Mouse (Mus musculus): ENCODE measurements around the gene Rep15. TPM values are rescaled to one million over a fixed set of nuclear protein-coding genes. Genes with fewer than 3 reads are reported as not detected.

Rep15 gene
- polyA plus RNA-seq, 1 experiment from 2014 or later: 0.33 TPM

- Histone ChIP-seq H3K36me3 (no peaks in the 10 kb centered on the region), H3K27ac (replicated peaks) (no peak overlapping the region), H3K4me1 (replicated peaks) (no peaks in the 10 kb centered on the region), H3K4me2 (no peak overlapping the region), H3K27me3 (no peaks in the 10 kb centered on the region), H3K9ac (no peak overlapping the region), H3K9me3 (no peaks in the 10 kb centered on the region), H3K4me3 (no peak overlapping the region)
- no peak for ATAC-seq (ENCODE audit: low read depth)
- WGBS: 71% methylated on average over 6 of the region's 6 CpGs
Observed at GRCm38 (mm10) chr6:147011977-147012376, 20.4 kb upstream of the Rep15 start.

GRCm38 (mm10) chr6:147013546-147013945 is 18.8 kb upstream of the Rep15 start:
- Histone ChIP-seq H3K36me3 (no peaks in the 10 kb centered on the region), H3K9me3 (no peaks in the 10 kb centered on the region), H3K4me3 (no peak overlapping the region), H3K27ac (replicated peaks) (no peak overlapping the region), H3K4me1 (replicated peaks) (no peaks in the 10 kb centered on the region), H3K9ac (no peak overlapping the region), H3K4me2 (no peak overlapping the region), H3K27me3 (no peaks in the 10 kb centered on the region)
- ATAC-seq (ENCODE audit: low read depth): no peak
- 66% methylated on average over 1 of the region's 1 CpGs for WGBS

- 90% methylated on average over 4 of the region's 4 CpGs for WGBS
- no peak for ATAC-seq (ENCODE audit: low read depth)
Observed at GRCm38 (mm10) chr6:147017906-147018305, 14.5 kb upstream of the Rep15 start.

GRCm38 (mm10) chr6:147018364-147018763 is 14.0 kb upstream of the Rep15 start:
- Histone ChIP-seq H3K4me3 (no peak overlapping the region), H3K4me2 (no peak overlapping the region), H3K9ac (no peak overlapping the region), H3K27me3 (no peaks in the 10 kb centered on the region), H3K9me3 (no peaks in the 10 kb centered on the region), H3K4me1 (replicated peaks) (no peaks in the 10 kb centered on the region), H3K27ac (replicated peaks) (no peak overlapping the region), H3K36me3 (0 out of 2 replicates have a peak, but pooled peaks cover 3% of the 10 kb centered on the region)
- WGBS: 91% methylated on average over 5 of the region's 5 CpGs
- no peak for ATAC-seq (ENCODE audit: low read depth)

More at GRCm38 (mm10) chr6:147017906-147018305, 14.5 kb upstream of the Rep15 start:
- 0 out of 2 replicates have a peak, but pooled peaks cover 3% of the 10 kb centered on the region for H3K36me3 ChIP-seq
- H3K9me3 ChIP-seq: no peaks in the 10 kb centered on the region
- no peak overlapping the region for H3K27ac ChIP-seq (replicated peaks)
- no peaks in the 10 kb centered on the region for H3K27me3 ChIP-seq
- H3K4me1 ChIP-seq (replicated peaks): no peaks in the 10 kb centered on the region
- no peak overlapping the region for H3K4me3 ChIP-seq
- H3K4me2 ChIP-seq: no peak overlapping the region
- H3K9ac ChIP-seq: no peak overlapping the region

- H3K27ac ChIP-seq (replicated peaks): no peak overlapping the region
- no peak overlapping the region for H3K4me2 ChIP-seq
- WGBS: 94% methylated on average over 5 of the region's 5 CpGs
- no peaks in the 10 kb centered on the region for H3K9me3 ChIP-seq
- H3K36me3 ChIP-seq: 0 out of 2 replicates have a peak, but pooled peaks cover 3% of the 10 kb centered on the region
- no peaks in the 10 kb centered on the region for H3K27me3 ChIP-seq
- no peaks in the 10 kb centered on the region for H3K4me1 ChIP-seq (replicated peaks)
- no peak for ATAC-seq (ENCODE audit: low read depth)
- H3K9ac ChIP-seq: no peak overlapping the region
- no peak overlapping the region for H3K4me3 ChIP-seq
Observed at GRCm38 (mm10) chr6:147021181-147021580, 11.2 kb upstream of the Rep15 start.

- Histone ChIP-seq H3K9me3 (no peaks in the 10 kb centered on the region), H3K9ac (no peak overlapping the region), H3K27me3 (no peaks in the 10 kb centered on the region), H3K27ac (replicated peaks) (no peak overlapping the region), H3K4me3 (no peak overlapping the region), H3K4me2 (no peak overlapping the region), H3K4me1 (replicated peaks) (no peaks in the 10 kb centered on the region), H3K36me3 (0 out of 2 replicates have a peak, but pooled peaks cover 3% of the 10 kb centered on the region)
- 87% methylated on average over 16 of the region's 16 CpGs for WGBS
- no peak for ATAC-seq (ENCODE audit: low read depth)
Observed at GRCm38 (mm10) chr6:147022375-147023132, 9.8 kb upstream of the Rep15 start.

GRCm38 (mm10) chr6:147023133-147023395 is 9.3 kb upstream of the Rep15 start:
- Histone ChIP-seq H3K36me3 (0 out of 2 replicates have a peak, but pooled peaks cover 3% of the 10 kb centered on the region), H3K9me3 (no peaks in the 10 kb centered on the region)
- ATAC-seq (ENCODE audit: low read depth): no peak

GRCm38 (mm10) chr6:147023568-147023967 is 8.8 kb upstream of the Rep15 start:
- Histone ChIP-seq H3K27ac (replicated peaks) (no peak overlapping the region), H3K27me3 (no peaks in the 10 kb centered on the region), H3K4me2 (no peak overlapping the region), H3K9ac (no peak overlapping the region), H3K9me3 (no peaks in the 10 kb centered on the region), H3K4me1 (replicated peaks) (no peaks in the 10 kb centered on the region), H3K4me3 (no peak overlapping the region), H3K36me3 (0 out of 2 replicates have a peak, but pooled peaks cover 3% of the 10 kb centered on the region)
- no peak for ATAC-seq (ENCODE audit: low read depth)

More at GRCm38 (mm10) chr6:147023133-147023395, 9.3 kb upstream of the Rep15 start:
- no peak overlapping the region for H3K4me2 ChIP-seq
- H3K4me1 ChIP-seq (replicated peaks): no peaks in the 10 kb centered on the region
- WGBS: 87% methylated on average over 2 of the region's 2 CpGs
- no peak overlapping the region for H3K9ac ChIP-seq
- no peaks in the 10 kb centered on the region for H3K27me3 ChIP-seq
- H3K4me3 ChIP-seq: no peak overlapping the region
- no peak overlapping the region for H3K27ac ChIP-seq (replicated peaks)

GRCm38 (mm10) chr6:147024761-147025160 is 7.6 kb upstream of the Rep15 start:
- no peak overlapping the region for H3K27ac ChIP-seq (replicated peaks)

GRCm38 (mm10) chr6:147028396-147028795 is 4.0 kb upstream of the Rep15 start:
- Histone ChIP-seq H3K36me3 (no peaks in the 10 kb centered on the region), H3K4me1 (replicated peaks) (no peaks in the 10 kb centered on the region), H3K27me3 (no peaks in the 10 kb centered on the region), H3K4me2 (no peak overlapping the region), H3K27ac (replicated peaks) (no peak overlapping the region), H3K9me3 (no peaks in the 10 kb centered on the region), H3K9ac (no peak overlapping the region), H3K4me3 (no peak overlapping the region)
- WGBS: 88% methylated on average over 2 of the region's 2 CpGs
- ATAC-seq (ENCODE audit: low read depth): no peak

More at GRCm38 (mm10) chr6:147024761-147025160, 7.6 kb upstream of the Rep15 start:
- ATAC-seq (ENCODE audit: low read depth): no peak
- H3K36me3 ChIP-seq: 0 out of 2 replicates have a peak, but pooled peaks cover 3% of the 10 kb centered on the region
- 91% methylated on average over 3 of the region's 3 CpGs for WGBS
- no peaks in the 10 kb centered on the region for H3K4me1 ChIP-seq (replicated peaks)
- H3K9me3 ChIP-seq: no peaks in the 10 kb centered on the region
- H3K4me2 ChIP-seq: no peak overlapping the region
- no peak overlapping the region for H3K9ac ChIP-seq
- H3K27me3 ChIP-seq: no peaks in the 10 kb centered on the region
- H3K4me3 ChIP-seq: no peak overlapping the region

GRCm38 (mm10) chr6:147029591-147029990 is 2.8 kb upstream of the Rep15 start:
- WGBS: 95% methylated on average over 9 of the region's 9 CpGs
- no peak overlapping the region for H3K4me2 ChIP-seq

GRCm38 (mm10) chr6:147030096-147030885 is 2.1 kb upstream of the Rep15 start:
- no peaks in the 10 kb centered on the region for H3K4me1 ChIP-seq (replicated peaks)
- H3K4me3 ChIP-seq: no peak overlapping the region
- no peak overlapping the region for H3K4me2 ChIP-seq
- no peaks in the 10 kb centered on the region for H3K27me3 ChIP-seq
- H3K36me3 ChIP-seq: no peaks in the 10 kb centered on the region
- H3K9me3 ChIP-seq: no peaks in the 10 kb centered on the region
- ATAC-seq (ENCODE audit: low read depth): no peak
- H3K9ac ChIP-seq: no peak overlapping the region
- 81% methylated on average over 15 of the region's 15 CpGs for WGBS
- H3K27ac ChIP-seq (replicated peaks): no peak overlapping the region

More at GRCm38 (mm10) chr6:147029591-147029990, 2.8 kb upstream of the Rep15 start:
- Histone ChIP-seq H3K9ac (no peak overlapping the region), H3K9me3 (no peaks in the 10 kb centered on the region), H3K36me3 (no peaks in the 10 kb centered on the region), H3K27ac (replicated peaks) (no peak overlapping the region), H3K4me1 (replicated peaks) (no peaks in the 10 kb centered on the region), H3K4me3 (no peak overlapping the region), H3K27me3 (no peaks in the 10 kb centered on the region)
- no peak for ATAC-seq (ENCODE audit: low read depth)

All from neural tube, embryonic 13.5 days (tissue).